Mouse (Mus musculus) forebrain, embryonic 16.5 days (tissue): ENCODE measurements around the gene Olfr1357. TPM values are rescaled to one million over a fixed set of nuclear protein-coding genes. Genes with fewer than 3 reads are reported as not detected.
A peak's percentile ranks its signal among the peaks of the same experiment; 100 is the strongest.

Experiments used
- ATAC-seq: fragments of 200-750 bp; cut with Nextera tagmentation; 2 replicates; pipeline ENCODE4 v1.8.0; 2017; ENCODE audit warnings: mild to moderate bottlenecking, moderate library complexity
- H3K27ac ChIP-seq: fragments of 300-500 bp; sonication (generic); 2 replicates; pipeline ENCODE4 v1.5.1; 2014; ENCODE audit warnings: low read length, control low read depth
- H3K27me3 ChIP-seq: fragments of 300-500 bp; sonication (generic); replicated peaks from 2 replicates; pipeline ENCODE4 v1.6.1; 2014; ENCODE audit warnings: low read length; ENCODE audit not compliant: control insufficient read depth, insufficient read depth
- H3K36me3 ChIP-seq: fragments of 300-500 bp; sonication (generic); 2 replicates; pipeline ENCODE4 v1.6.1; 2014; ENCODE audit not compliant: control insufficient read depth, insufficient read depth
- H3K4me1 ChIP-seq: fragments of 300-500 bp; sonication (generic); replicated peaks from 2 replicates; pipeline ENCODE4 v1.6.1; 2014; ENCODE audit warnings: low read length; ENCODE audit not compliant: control insufficient read depth, insufficient read depth
- H3K4me2 ChIP-seq: fragments of 300-500 bp; sonication (generic); 2 replicates; pipeline ENCODE4 v1.6.1; 2014; ENCODE audit warnings: mild to moderate bottlenecking, low read length, control low read depth
- H3K4me3 ChIP-seq: fragments of 300-500 bp; sonication (generic); replicated peaks from 2 replicates; pipeline ENCODE4 v1.5.1; 2014; ENCODE audit warnings: mild to moderate bottlenecking, low read length, control low read depth
- H3K9ac ChIP-seq: fragments of 300-500 bp; sonication (generic); replicated peaks from 2 replicates; pipeline ENCODE4 v1.6.1; 2014; ENCODE audit warnings: low read depth, low read length, control low read depth
- H3K9me3 ChIP-seq: fragments of 300-500 bp; sonication (generic); 2 replicates; pipeline ENCODE4 v1.6.1; 2016; ENCODE audit warnings: low read length; ENCODE audit not compliant: control insufficient read depth
- WGBS: fragments of 180-500 bp; shearing (Covaris S2); extraction: QIAGEN DNeasy Blood & Tissue Kit; methylation state at CpG from one replicate; pipeline ENCODE4 v1.1.7; 2014; 5-methylcytosine and 5-hydroxymethylcytosine counted together
- polyA plus RNA-seq: library from polyadenylated mRNA; unstranded; fragments of >200 nt; fragmentation: Nextera tagmentation; extraction: Ambion mirVana; gene quantifications from 2 replicates; pipeline ENCODE4 v1.2.1, GENCODE M21; 2015

The Olfr1357 gene
- polyA plus RNA-seq, 1 experiment from 2014 or later = not detected

- no peak overlapping the region for H3K9ac ChIP-seq
- no peaks in the 10 kb centered on the region for H3K9me3 ChIP-seq
- no peaks in the 10 kb centered on the region for H3K27me3 ChIP-seq
- ATAC-seq = no peak
- no peak overlapping the region for H3K4me2 ChIP-seq
- no peak overlapping the region for H3K27ac ChIP-seq
- peaks cover 12% of the 10 kb centered on the region for H3K4me1 ChIP-seq
- no peak overlapping the region for H3K4me3 ChIP-seq
- no peaks in the 10 kb centered on the region for H3K36me3 ChIP-seq
Measured at GRCm38 (mm10) chr10:78594566-78594965, 23.3 kb downstream of the Olfr1357 start.

GRCm38 (mm10) chr10:78594157-78594556, 23.7 kb downstream of the Olfr1357 start:
- Histone ChIP-seq H3K9ac (no peak overlapping the region), H3K27ac (no peak overlapping the region)
- 76% methylated on average over 6 of the region's 6 CpGs for WGBS

GRCm38 (mm10) chr10:78593736-78594135, 24.1 kb downstream of the Olfr1357 start:
- H3K9ac ChIP-seq = no peak overlapping the region
- no peak overlapping the region for H3K4me2 ChIP-seq
- peaks cover 12% of the 10 kb centered on the region for H3K4me1 ChIP-seq
- H3K36me3 ChIP-seq = no peaks in the 10 kb centered on the region
- ATAC-seq = no peak
- no peaks in the 10 kb centered on the region for H3K27me3 ChIP-seq
- WGBS = 94% methylated on average over 5 of the region's 5 CpGs
- H3K27ac ChIP-seq = no peak overlapping the region
- no peaks in the 10 kb centered on the region for H3K9me3 ChIP-seq
- no peak overlapping the region for H3K4me3 ChIP-seq

More at GRCm38 (mm10) chr10:78594157-78594556, 23.7 kb downstream of the Olfr1357 start:
- H3K27me3 ChIP-seq = no peaks in the 10 kb centered on the region
- no peaks in the 10 kb centered on the region for H3K36me3 ChIP-seq
- no peak overlapping the region for H3K4me2 ChIP-seq
- H3K4me3 ChIP-seq = no peak overlapping the region
- no peak for ATAC-seq
- H3K9me3 ChIP-seq = no peaks in the 10 kb centered on the region
- peaks cover 12% of the 10 kb centered on the region for H3K4me1 ChIP-seq

GRCm38 (mm10) chr10:78592856-78593379, 25.0 kb downstream of the Olfr1357 start:
- ATAC-seq = no peak
- no peak overlapping the region for H3K27ac ChIP-seq
- H3K9ac ChIP-seq = no peak overlapping the region
- H3K4me2 ChIP-seq = no peak overlapping the region
- H3K36me3 ChIP-seq = no peaks in the 10 kb centered on the region
- H3K4me1 ChIP-seq = peaks cover 12% of the 10 kb centered on the region
- H3K27me3 ChIP-seq = no peaks in the 10 kb centered on the region
- H3K9me3 ChIP-seq = no peaks in the 10 kb centered on the region
- H3K4me3 ChIP-seq = no peak overlapping the region
- whole genome bisulfite sequencing = 90% methylated on average over 4 of the region's 4 CpGs

GRCm38 (mm10) chr10:78591406-78592328, 26.2 kb downstream of the Olfr1357 start, which contains the start of gene Syde1:
Gene Syde1 (minus strand): TSS chr10:78591964.
- no peaks in the 10 kb centered on the region for H3K36me3 ChIP-seq
- H3K27me3 ChIP-seq = no peaks in the 10 kb centered on the region
- H3K4me1 ChIP-seq = peaks cover 12% of the 10 kb centered on the region
- peak within 1 kb of the TSS; percentile 60 for H3K9ac ChIP-seq
- no peaks in the 10 kb centered on the region for H3K9me3 ChIP-seq
- peak; percentile 65 for ATAC-seq
- peak within 1 kb of the TSS; percentile 44 for H3K4me3 ChIP-seq
- H3K4me2 ChIP-seq = peak within 1 kb of the TSS; percentile 64
- WGBS = 4% methylated on average over 37 of the region's 54 CpGs
- no peak within 1 kb of the TSS for H3K27ac ChIP-seq

GRCm38 (mm10) chr10:78590744-78591143, 27.1 kb downstream of the Olfr1357 start:
- Histone ChIP-seq H3K9ac (no peak overlapping the region; the same call in 1 of the 2 replicates), H3K27ac (no peak overlapping the region), H3K4me3 (peak overlapping the region; percentile 44), H3K36me3 (no peaks in the 10 kb centered on the region), H3K27me3 (no peaks in the 10 kb centered on the region), H3K4me1 (peaks cover 12% of the 10 kb centered on the region), H3K9me3 (no peaks in the 10 kb centered on the region), H3K4me2 (peak overlapping the region; percentile 64)
- no peak for ATAC-seq
- 43% methylated on average over 9 of the region's 9 CpGs for WGBS

- WGBS = 97% methylated on average over 8 of the region's 8 CpGs
- Histone ChIP-seq H3K27ac (no peak overlapping the region), H3K4me3 (no peak overlapping the region), H3K9ac (no peak overlapping the region), H3K4me2 (no peak overlapping the region), H3K27me3 (no peaks in the 10 kb centered on the region), H3K9me3 (no peaks in the 10 kb centered on the region), H3K36me3 (no peaks in the 10 kb centered on the region), H3K4me1 (peaks cover 12% of the 10 kb centered on the region)
- no peak for ATAC-seq
Measured at GRCm38 (mm10) chr10:78589901-78590300, 28.0 kb downstream of the Olfr1357 start.

- 0 out of 2 replicates have a peak, but pooled peaks cover 2% of the 10 kb centered on the region for H3K36me3 ChIP-seq
- peaks cover 12% of the 10 kb centered on the region for H3K4me1 ChIP-seq
- H3K9me3 ChIP-seq = no peaks in the 10 kb centered on the region
- 94% methylated on average over 18 of the region's 18 CpGs for WGBS
- H3K9ac ChIP-seq = no peak overlapping the region
- ATAC-seq = no peak
- no peak overlapping the region for H3K4me3 ChIP-seq
- no peaks in the 10 kb centered on the region for H3K27me3 ChIP-seq
- no peak overlapping the region for H3K4me2 ChIP-seq
- no peak overlapping the region for H3K27ac ChIP-seq
Measured at GRCm38 (mm10) chr10:78589291-78589690, 28.6 kb downstream of the Olfr1357 start.

- no peak for ATAC-seq
- H3K27me3 ChIP-seq = no peaks in the 10 kb centered on the region
- no peak overlapping the region for H3K4me2 ChIP-seq
- no peak overlapping the region for H3K9ac ChIP-seq
- H3K9me3 ChIP-seq = no peaks in the 10 kb centered on the region
- H3K4me1 ChIP-seq = peaks cover under 1% of the 10 kb centered on the region; the same call in 1 of the 2 replicates
- no peak overlapping the region for H3K4me3 ChIP-seq
- WGBS = 95% methylated on average over 13 of the region's 13 CpGs
- no peak overlapping the region for H3K27ac ChIP-seq
- peaks cover 3% of the 10 kb centered on the region for H3K36me3 ChIP-seq
Measured at GRCm38 (mm10) chr10:78586026-78586425, 31.8 kb downstream of the Olfr1357 start.
